Mouse (Mus musculus) retina, postnatal 7 days (tissue): Measurements from ENCODE around the gene Gm13030.
"Not testable (repeated sequence)": the region's sequence is repeated elsewhere in the genome, so short reads cannot be mapped to it uniquely, and the experiment has no call there.

ENCODE experiments used
- DNase-seq: peaks from one replicate; pipeline ENCODE4 v3.0.0-alpha.2; 2012; ENCODE audit warnings: low read depth, low spot score

The Gm13030 gene

DNA sequence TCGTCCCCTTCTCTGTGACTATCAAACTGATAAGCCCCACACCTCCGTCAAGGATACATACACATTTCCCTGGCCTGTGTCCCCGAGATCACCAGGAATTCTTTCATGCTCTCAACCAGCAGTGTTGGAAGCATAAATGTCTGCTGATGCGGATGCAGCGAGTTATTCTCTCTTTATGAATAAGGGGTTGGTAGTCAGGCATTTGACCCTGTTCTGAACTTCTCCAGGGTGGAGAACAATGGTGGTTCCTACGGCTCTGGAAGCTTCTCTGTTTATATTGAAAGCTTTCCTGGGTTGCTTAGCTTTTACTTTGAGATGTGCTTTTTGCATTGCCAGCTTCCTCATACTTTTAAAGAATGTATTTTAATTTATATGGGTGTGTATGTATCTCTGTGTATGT is at the start of gene Gm13030:
Gene Gm13030 (minus strand): TSS at position 101 of the 400 bp plus-strand sequence.
- no peak for DNase-seq

DNA sequence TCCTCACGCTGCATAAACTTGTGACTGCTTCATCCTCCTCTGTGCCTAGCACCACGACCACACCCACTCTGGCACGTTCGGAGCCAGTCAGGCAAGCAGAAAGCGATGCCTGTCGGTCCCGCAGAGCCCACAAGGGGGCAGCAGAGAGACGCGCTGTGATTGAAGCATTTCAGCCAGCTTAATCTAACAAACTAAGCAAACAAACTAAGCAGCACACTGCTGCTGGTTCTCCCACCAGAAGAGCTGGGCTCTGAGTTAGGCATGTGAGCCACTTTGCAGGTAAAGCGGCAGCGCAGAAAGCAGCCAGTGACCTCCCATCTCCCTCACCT is 48.3 kb upstream of the Gm13030 start:
- DNase-seq = peak; percentile 83

DNA sequence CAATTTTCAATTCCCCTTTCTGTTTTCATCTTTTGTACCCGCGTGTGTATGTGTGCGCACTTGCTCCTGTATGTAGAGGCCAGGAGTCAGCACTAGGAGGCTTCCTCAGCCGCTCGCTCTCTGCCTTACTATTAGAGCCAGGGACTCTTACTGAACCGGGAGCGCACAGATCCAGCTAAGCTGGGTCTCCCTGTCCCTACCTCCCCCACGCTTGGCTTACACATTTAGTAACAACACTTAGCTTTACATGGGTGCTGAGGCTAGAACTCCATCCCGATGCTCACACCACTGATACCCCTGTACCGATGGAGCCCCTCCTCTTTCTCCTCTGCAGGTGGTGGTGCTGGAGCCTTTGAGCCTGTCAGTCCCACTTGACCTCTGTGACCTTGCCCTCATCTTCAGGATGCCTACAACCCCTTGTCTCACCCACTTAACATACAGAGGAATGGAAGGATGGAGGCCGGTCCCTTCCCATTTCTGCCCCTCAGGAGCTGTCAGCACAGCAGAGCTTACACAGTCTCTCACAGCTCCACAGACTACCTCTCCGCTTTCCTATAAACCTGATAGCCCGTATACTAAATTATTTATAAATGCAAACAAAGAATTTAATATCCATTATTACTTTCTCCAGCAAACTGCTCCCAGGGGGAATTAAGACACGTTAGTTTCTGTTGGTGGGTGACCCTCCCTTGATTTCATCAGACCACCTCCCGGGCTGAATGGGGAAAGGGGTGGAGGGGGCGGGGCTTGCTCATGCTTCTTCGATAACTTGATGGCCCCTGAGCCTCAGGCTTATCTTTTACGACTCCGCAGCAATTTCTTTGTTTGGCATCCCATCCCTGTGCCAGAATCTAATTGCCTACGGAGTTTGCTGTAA is 47.7 kb upstream of the Gm13030 start:
- DNase-seq = no peak

DNA sequence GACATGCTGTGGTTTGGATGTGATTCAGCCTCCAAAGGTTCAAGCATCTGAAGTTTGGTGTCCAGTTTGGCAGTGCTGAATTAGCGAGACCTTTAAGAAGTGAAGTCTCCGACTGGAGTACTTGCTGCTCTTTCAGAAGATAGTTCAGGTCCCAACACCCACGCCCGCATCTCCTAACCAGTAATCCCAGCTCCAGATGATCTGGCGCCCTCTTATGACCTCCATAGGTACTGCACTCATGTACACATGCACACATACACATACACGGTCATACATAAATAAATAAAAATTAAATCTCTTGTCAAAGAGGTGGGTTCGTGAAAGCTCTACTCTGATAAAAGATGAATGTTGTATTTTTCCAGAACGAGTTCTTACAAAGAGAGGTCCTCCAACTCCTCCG is 43.5 kb upstream of the Gm13030 start:
- DNase-seq = no peak

DNA sequence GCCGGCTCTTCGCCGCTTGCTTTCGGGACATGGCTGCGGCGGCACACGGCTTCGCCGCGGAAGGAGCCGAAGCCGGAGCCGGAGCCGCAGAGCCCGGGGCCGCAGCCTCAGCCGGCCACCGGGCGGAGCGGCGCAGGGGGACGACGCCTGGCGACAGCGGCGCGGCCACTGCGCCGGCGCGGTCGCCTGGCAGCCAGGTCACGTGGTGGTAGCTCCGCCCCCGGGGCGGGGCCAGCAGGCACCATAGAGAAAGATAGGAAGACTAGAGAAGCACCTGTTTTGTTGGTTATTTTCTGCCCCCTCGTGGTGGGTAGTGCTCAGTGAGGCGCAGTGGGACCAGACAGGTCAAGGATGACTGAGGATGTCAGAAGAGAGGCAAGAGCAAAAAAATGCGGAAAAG is 40.0 kb upstream of the Gm13030 start, which contains the start of gene Otud3:
Gene Otud3 (minus strand): TSS at position 149 of the 400 bp plus-strand sequence.
- DNase-seq = peak; percentile 95

DNA sequence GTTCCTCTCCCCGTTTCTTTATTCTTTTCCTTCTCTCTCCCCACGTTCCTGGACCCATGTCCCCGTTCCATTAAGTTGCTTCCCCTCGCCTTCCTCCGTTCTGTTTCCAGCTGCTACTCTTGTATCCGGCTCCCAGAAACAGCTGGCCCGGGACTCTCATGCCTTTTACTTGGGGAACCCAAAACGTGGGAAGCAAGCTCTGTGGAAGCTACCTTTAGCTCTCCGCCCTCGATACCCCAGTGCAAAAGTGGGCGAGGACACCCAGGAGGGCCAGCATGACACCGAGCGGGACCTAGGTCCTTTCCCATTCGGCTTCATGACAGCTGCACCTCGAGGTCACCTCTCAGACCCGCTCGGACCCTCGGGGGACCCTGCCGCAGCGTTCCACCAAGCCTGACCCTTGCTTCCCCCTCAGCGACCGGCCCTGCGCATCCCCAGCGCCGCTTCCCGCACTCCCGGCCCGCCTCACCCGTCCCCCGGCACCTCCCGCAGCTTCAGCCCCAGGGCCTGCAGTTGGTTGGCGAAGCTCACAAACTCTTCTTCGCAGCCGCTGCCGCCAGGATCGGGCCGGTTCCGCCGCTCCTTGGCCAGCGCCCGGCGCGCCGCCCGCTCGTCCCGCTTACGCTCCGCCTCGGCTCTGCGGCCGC is 39.5 kb upstream of the Gm13030 start:
- no peak for DNase-seq

DNA sequence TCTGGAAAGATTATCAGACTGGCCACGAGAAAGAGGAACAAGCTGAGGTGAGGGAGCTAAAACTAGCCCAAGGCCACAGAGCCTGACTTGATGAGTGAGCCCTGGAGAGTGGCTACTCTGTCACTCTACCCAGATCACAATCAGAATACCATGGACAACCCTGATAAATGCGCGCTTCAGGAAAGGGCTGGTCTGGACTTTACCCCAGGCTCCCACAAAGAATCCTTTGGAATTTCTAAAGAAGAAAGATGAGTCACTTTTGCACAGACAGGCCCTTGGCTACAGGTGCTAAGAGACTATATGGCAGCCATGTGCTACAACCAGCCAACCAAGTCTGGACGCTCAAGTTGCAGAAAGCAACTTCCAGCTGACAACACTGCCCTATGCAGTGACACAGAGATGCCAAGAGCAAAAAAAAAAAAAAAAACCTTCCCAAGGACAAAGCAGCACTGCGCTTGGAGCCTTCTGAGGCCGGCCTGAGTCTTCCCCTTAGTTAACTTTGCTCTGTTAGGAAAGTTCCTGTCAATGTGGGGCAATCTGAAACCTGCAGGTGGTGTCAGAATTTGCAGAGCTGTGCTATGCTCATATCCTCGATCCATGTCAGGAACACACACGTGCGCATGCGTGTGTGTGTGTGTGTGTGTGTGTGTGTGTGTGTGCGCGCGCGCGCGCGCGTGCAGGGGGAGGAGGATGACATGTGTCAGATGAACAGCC is 32.0 kb upstream of the Gm13030 start:
- DNase-seq = no peak

DNA sequence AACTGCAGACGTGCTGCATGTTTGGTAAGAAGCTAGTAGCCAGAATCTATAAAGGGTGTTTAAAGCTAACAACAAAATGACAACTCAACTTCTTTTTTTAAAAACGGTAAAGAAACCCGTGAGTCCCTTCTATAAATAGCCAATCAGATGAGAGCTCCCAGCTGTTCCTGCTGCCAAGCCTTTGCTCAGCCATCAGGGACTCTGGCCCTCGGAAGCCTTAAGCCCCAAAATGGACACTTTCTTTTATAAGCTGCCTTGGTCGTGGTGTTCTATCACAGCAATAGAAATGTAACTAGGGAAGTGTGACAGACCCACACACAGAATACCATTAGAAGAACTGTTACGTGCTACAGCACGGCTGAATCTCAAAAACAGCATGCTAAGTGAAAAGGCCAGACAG is 25.6 kb upstream of the Gm13030 start:
- DNase-seq = no peak

DNA sequence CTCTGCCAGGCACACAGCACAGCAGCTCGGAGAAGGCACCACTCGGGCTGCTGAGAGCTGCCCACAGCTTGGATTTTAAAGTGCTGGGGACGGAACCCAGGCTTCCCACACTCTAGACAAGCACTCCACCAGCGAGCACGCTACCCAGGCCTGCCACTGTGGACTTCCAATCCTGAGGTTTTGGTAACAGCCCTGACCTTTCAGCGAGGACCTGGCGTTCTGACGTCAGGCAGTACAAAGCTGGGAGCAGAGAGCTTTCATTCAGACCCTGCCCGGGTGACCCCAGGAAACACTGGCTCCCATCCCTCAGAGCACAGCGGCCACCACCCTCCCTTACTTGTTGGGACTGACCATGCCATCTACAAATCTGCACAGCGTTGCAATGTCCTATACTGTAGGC is 20.0 kb upstream of the Gm13030 start:
- DNase-seq = not testable (repeated sequence)

DNA sequence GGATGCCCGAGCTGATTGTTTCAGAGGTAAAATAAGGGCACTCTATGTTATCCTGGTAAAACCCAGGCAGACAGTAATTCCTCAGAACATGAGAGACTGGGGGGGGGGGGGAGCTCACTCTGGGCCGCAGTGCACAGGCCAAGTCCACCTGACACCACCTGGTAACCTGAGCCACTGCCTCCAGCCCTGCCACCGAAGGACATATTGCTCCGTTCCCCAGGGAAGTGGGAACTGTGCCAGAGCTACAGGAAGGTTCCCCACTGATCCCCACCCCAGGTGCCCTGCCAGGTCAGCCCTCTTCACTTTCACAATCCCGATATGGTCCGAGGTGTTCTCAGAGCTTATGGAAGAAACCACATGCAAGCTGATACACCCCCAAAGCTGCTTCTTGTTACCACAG is 18.9 kb upstream of the Gm13030 start:
- no peak for DNase-seq

DNA sequence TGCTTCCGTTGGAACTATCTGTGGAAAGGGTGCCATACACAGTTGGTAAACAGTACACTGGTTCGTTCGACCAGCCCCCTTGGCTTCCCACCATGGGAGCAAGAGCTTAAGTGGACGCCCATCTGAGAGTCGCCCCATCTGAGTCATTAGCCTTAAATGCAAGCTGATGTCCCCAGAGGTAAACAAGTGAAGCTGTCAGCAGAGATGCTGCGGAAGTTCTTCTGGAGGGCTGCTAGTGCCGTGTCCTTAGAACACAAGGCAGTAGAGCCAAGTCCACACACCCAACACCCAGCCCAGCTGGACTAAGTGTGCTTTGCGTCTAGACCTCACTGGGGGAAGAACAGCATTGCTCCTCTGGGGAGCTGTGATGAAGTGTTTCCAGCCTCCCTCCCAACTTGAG is 15.9 kb upstream of the Gm13030 start:
- no peak for DNase-seq

DNA sequence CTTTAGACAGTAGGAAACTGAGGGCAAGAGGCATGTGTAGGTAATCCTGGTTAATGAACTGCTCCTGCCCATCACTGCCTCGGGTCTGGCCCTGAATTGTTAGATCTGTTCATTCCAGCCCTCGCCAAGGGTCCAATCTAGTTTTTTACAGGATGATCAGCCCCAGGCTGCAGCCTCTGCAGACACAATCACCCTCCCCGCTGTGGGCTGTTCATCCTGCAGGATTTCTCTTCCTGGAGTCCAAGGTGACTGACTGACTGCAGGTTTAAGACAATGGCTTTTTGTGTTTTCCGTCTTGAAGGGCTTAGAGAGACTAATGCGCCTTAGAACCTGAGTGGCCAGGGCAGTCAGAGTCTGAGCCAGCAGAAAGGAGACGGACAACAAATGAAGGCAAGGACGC is 15.4 kb upstream of the Gm13030 start:
- no peak for DNase-seq

DNA sequence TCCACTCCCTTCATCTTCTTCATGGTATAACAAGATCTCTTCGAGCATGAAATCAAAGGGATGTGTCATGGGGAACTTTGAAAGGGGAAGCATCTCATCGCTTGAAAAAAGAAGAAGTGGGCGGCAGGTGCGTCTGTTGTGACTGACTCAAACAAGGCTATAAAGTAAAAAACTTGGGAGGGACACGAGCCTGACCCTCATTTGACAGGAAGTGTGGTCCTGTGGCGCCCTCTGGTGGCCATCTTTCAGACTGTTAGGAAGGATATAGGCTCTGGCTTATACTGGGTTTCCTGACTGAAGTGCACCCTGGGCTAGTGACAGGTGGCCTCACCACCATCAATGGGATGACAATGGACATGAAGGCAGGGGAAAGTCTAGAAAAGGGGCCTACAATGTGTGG is 10.5 kb upstream of the Gm13030 start:
- peak; percentile 74 for DNase-seq

DNA sequence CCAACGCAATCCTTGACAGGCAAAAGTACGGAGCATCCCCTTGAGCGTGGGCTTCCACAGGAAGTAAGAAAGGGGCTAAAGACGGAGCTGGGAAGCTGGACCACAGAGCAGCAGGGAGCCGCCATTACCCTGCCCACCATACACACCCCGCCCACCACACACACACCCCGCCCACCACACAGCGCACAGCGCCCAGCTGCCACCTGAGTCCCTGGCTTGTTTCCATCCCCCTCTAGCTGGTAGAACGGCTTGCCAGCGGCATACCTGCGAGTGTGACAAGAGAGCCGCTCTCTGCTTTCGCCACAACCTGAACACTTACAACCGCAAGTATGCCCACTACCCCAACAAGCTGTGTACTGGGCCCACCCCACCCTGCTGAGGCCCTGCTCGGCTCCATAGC is 8.4 kb upstream of the Gm13030 start:
- DNase-seq = no peak

DNA sequence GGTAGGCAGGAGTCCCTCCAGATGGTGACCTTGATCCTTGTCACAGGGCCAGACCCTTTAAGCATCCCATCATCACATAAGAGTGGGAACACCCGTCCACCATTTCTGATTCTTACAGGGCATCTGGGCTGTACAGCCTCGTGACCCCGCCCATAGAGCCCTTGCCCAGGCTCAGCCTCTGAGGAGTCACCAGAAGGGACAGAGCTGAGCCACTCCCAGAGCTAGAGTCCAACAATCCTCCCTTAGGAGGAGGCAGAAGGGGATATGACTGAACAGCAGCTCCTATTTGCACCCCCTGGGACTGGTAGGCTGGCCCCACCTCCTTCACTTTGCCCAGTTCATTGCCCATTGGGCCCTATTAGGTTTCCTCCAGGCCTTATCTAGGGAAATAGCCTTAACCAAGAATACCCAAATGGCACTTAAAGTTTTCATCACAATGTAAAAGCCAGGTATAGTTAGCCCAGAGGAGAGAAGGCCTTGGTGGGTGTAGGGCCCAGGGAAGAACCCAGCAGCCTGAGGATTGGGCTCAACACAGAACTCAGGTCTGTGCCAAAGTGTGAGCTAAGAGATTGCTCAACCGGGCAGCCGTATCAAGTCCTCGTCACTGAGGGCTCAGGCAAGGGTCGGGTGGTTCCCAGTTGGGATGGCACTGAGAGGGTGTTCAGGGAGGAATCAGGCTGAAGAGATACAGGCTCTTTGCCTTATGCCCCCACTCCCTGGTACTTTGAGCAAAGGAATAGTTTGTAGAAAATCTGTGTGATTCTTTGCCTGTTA is 7.2 kb upstream of the Gm13030 start:
- DNase-seq = no peak

DNA sequence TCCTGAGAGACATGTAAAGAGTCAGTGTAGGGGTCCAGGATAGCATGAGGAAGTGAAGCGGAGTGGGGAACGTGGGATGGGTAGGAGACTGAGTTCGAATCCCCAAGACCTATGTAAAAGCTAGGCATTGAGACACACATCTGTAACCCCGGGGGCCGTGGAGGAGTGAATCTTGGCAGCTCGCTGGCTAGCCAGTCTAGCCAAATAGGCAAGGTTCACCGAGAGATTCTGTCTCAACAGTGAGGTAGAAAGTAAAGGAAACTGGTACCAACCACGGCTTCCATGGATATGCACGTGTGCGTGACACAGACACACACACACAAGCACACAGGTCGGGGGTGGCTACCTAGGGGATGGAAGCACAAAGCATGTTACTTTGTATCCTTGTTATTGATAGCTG is 6.0 kb upstream of the Gm13030 start:
- DNase-seq = no peak

DNA sequence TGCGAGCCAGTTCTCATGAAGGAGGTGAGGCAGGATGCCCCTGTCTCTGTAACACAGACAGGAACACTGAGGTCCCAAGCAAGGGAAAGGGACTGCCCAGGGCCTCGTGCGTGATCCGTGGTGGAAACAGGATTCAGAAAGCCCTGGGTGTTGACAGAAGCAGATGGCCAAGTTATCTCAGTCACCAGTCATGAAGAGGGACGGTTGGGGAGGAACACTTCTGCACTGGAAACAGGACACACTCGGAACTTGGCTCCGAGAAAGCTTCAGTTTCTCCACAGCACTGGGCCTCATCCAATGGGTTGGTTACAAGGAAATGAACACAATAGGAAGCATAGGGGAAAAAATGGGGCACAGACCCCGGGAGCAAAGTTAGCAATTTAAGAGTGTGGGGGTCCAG is 5.0 kb upstream of the Gm13030 start:
- DNase-seq = no peak

DNA sequence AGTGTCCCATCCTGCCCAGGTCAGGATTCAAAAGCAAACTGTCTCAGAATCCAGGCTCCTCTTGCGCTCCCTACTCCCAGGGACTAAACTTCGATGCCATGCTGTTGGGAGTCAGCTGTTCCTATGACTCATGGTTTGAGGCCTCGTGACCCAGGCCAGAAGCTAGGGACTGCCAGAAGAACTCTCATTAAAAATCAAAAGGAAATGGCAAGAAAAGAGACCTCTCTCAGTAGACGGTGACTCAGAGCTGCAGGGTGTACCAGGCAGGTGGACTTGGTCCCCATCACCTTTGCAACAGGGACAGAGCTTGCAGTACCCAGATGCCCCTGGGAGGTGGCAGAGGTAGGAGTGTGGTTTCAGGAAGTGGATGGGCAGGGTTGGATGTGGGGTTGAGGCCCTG is 4.0 kb upstream of the Gm13030 start, which contains the start of gene Pla2g2e:
Gene Pla2g2e (plus strand): TSS at position 212 of the 400 bp plus-strand sequence.
- no peak for DNase-seq

DNA sequence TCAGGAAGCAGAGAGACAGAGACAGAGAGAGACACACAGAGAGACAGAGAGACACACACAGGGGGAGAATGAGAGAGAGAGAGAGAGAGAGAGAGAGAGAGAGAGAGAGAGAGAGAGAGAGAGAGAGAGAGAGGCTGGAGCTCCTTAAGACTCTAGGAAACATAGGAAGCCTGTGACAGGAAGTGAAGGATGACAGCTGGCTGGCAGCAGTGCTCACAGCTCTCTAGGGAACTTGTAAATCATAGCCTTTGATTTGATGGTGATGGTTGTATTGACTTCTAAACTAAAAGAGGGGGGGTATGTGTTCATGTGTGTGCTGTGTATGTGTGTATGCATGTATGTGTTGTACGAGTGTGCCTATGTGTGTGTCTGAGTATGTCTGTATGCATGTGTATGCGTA is 2.2 kb upstream of the Gm13030 start:
- DNase-seq = no peak

DNA sequence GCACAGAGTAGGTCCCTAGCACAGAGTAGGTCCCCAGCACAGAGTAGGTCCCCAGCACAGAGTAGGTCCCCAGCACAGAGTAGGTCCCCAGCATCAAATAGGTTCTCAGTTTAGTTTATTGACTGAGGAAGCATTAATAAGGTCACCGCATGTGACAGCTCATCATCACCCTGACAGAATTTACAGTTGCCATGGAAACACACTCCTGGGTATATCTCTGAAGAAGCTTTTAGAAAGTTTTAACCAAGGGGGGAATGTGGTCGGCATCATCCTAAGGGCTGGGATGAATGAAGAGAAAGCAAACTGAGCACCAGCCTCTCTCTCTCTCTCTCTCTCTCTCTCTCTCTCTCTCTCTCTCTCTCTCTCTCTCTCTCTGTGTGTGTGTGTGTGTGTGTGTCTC is 1.5 kb upstream of the Gm13030 start:
- DNase-seq = not testable (repeated sequence)

DNA sequence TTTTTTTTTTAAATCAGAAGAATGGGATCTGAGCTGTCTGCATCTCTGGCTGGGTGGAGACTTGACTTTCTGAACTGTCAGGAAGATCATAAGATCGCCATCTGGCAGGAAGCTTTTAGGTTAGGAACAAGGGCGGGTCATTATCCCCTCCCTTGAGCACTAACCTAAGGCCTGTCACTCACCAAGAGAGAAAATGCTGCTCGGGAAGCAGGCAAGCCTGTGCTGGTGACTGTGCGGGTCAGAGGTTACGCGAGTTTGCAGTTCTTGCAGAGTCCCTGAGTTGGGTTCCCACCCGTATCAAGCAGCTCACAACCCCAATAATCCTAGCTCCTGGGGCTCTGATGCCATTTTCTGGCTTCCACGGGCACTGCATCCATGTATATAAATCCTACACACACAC is 5.1 kb downstream of the Gm13030 start:
- DNase-seq = no peak

DNA sequence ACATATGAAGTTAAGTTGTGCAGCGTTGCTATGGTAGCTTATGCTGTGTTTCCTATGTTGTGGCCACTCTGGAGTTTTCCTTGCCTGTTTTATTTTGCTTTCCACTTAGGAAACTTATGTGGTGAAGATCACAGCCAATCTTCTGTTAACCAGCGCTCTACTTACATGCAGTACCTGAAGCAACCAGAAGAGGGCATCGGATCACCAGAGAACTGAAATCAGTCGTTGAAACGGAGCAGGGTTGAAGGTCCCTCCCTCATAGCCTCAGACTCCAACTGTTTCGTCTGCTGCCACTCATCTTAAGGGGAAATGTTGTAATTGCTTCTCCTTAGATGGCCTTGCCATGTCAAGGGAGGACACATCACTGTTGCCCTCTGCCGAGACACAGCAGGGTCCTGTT is 7.4 kb downstream of the Gm13030 start:
- peak; percentile 68 for DNase-seq
